Mouse (Mus musculus) CD4-positive, CD25-positive, alpha-beta regulatory T cell, adult 4 months (primary cell): ENCODE results near the gene Cog6. TPM values are rescaled to one million over a fixed set of nuclear protein-coding genes. Genes with fewer than 3 reads are reported as not detected.
A peak's percentile ranks its signal among the peaks of the same experiment; 100 is the strongest.

ENCODE experiments used
- ATAC-seq: one replicate; pipeline ENCODE4 v1.8.0; 2017
- polyA plus RNA-seq, 2 experiments: library from polyadenylated mRNA; unstranded; fragments of 100-300 nt; shearing (Covaris generic); gene quantifications; one replicate each; pipeline ENCODE4 v1.2.1; 2017

Gene Cog6
- 10 to 100 TPM; 21.3 to 27.9 TPM for polyA plus RNA-seq

- ATAC-seq, result peak; percentile 93
These were observed at the start of gene Cog6 for GRCm38 (mm10) chr3:53016436-53017340. Cog6 (minus strand) TSS chr3:53017237.

DNA sequence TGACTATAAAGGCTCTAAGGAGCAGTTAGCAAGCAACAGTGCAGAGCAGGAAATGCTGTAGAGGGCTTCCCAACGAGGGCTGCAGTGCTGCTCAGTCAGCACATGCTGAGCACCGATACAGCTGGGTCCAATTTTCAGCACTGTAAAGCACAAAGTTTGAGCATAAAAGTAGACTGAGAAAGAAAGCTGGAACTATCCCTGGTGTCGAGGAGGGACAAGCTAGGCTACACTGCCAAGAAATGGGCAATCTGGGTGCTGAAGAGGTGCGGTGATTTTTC lies 49.0 kb upstream of the Cog6 start:
- no peak for ATAC-seq

DNA sequence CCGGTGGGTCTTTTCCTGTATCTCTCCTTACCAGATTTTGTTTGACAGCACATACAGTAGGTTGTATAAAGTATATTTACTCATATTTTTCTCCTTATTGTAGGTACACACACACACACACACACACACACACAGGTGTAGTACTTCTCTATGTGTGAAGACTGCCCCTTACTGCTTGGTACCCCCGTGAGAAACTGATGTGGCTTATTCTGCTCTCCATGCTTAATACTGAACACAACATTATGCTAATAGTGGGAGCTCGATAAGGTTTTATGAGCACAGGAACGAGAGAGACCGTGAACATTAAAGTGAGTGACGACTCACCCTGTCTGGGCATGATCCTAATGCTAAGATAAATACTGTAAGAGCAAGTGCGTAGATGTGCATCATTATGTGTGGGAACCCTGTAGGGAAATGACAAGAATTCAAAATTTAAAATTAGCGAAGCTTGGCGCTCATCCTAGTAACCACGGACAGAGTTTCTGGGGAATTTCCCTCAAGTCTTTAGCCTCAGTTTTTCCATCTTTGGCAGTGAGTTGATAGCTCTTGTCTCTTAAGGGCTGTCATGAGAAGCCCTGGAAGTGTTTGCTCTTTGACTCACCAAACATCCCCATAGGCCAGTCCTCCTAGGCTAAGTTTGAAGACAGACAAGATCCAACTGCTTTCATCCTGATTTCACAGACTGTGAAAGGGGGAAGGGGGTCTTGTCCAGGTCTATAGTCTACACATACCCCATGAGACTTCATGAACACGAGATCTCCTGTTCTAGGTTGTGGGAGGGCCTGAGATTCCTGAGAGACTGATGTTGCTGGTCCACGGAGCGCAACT lies 48.4 kb upstream of the Cog6 start:
- no peak for ATAC-seq

DNA sequence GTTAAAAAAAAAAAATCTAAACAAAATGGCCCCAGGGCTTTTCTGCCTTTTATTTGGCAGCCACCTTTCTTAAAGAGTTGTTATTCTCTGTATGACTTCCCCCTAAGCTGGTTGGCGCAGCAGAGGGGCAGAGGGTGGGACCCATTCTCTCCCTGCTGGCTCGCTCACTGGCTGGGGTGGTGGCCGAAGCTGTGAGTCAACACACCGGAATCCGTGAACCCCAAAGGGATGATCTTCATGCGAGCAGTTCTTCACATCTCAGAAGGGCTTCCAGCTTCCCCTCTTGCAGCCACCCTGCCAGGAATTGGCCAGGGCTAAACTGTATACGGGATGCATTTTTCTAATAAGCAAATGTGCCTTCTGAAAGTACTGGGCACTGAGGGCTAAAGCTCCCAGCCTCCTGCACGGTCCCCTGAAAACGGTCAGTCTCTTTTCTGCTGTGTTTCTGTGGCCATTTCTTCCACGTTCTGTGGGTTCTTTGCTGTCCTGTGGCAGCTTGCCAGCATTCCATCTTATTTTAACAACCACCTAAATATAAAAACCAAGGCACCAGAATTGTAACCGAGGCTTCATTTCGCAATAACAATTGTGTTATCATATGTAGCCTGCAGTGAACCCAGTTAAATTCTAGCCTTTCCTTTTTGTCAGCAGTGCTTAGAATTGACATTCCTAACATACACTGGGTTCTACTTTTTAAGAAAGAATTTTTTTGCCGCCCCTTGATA lies 46.5 kb upstream of the Cog6 start:
- ATAC-seq, result no peak

GRCm38 (mm10) chr3:53059959-53060358 lies 42.9 kb upstream of the Cog6 start:
- no peak for ATAC-seq

- ATAC-seq, result no peak
These were observed 39.4 kb upstream of the Cog6 start for GRCm38 (mm10) chr3:53056430-53056829.

DNA sequence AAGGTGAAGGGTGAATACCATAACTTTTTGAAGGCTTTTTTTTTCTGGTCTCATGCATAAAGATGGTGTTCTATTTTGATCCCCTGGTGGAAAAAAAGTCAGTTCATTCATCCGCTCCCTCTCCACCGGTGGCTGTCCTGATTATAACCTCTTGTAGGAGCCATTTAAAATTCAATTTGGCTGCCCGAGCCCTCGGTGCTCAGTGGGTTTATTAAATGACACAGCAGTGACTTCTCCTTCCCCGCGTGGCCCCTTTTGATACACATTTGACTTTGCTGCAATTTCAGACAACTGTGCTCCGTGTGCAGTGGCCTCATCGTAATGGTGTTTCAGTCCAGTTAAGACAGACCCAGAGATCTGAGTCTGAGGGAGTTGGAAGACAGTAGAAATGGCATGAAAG lies 35.3 kb upstream of the Cog6 start:
- ATAC-seq, result no peak

- no peak for ATAC-seq
These were observed 29.3 kb upstream of the Cog6 start for GRCm38 (mm10) chr3:53046371-53046770.

DNA sequence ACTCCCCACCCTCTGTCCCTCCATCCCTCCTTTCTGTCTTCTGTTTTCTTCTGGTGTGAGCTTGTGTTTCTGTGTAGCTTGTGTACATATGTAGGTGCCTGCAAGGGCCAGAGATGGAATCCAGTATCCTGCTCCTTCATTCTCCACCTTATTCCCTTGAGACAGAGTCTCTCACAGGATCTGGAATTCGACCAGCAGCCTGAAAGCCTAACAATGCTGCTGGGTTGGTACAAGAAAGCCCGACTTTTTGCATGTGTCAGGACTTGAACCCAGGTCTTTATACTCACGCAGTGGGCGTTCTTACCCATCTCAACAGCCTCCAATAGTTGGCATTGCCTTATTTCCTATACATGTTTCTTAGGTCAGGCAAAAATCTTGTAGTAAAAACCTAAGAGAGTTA lies 28.7 kb upstream of the Cog6 start:
- no peak for ATAC-seq

GRCm38 (mm10) chr3:53044682-53045299 lies 27.8 kb upstream of the Cog6 start:
- ATAC-seq, result no peak

GRCm38 (mm10) chr3:53044238-53044637 lies 27.2 kb upstream of the Cog6 start:
- no peak for ATAC-seq

GRCm38 (mm10) chr3:53043206-53043780 lies 26.3 kb upstream of the Cog6 start:
- no peak for ATAC-seq

GRCm38 (mm10) chr3:53042240-53042567 lies 25.2 kb upstream of the Cog6 start:
- no peak for ATAC-seq

DNA sequence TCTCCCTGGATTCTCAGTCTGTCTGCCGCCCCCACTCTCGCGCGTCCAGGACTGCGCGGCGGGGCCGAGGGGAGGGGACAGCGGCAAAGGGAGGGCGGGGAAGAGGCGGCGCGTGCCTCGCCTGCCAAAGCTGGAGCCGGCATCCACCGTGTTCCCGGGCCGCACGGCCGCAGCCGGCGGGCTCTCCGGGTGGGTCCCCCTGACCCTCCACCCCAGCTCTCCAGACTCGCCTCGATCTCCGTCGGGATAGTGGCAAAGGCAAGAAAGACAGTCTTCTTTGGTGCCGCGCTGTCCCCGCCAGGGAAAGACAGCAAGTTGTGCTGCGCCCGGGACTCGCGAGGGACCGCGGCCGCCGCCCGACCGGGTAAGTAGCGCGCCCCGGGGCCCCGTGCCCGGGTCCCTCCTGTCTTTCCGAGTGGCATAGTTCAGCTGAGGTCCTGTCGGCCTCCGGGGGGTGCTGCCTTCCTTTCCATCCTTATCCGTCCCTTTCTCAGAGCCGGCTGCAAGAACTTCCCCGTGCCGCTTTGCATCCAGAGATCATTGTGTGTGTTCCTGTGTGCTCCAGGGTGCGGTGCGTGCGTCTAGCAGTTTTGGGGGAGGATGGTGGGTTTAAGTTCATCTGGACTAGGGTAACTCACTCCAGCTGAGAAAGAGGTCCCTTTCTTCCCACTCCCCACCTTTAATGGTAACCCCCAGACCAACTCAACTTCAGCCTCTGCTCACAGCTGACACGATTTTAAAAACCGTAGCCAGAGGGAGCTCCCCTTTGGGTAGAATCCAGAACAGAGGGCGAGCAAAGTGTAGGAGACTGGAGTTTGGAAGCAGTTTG lies 24.6 kb upstream of the Cog6 start, which contains the start of gene Lhfp:
TSS of gene Lhfp (plus strand) at position 118 of the 829 bp plus-strand sequence.
- peak; percentile 38 for ATAC-seq

GRCm38 (mm10) chr3:53040593-53041410 lies 23.8 kb upstream of the Cog6 start:
- no peak for ATAC-seq

- no peak for ATAC-seq
These were observed 22.7 kb upstream of the Cog6 start for GRCm38 (mm10) chr3:53039746-53040145.

GRCm38 (mm10) chr3:53038913-53039312 lies 21.9 kb upstream of the Cog6 start:
- no peak for ATAC-seq

DNA sequence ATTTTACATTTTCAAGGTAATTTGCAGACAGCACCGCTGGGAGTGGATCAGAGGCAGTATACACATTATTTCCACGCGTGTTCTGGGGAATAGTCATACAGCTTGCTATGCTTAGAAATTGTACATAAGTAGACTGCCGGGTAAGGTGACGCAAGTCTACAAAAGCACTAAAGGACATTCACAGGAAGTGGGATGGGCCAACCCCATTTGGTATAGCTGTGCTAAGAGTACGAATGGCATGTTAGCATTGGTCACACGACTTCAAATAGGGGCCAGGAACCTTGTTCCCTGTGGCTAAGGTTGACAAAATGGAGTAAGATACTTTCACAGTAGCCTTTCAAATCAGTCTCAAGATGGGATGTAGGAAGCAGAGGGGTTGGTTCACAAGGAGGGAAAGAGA lies 19.9 kb upstream of the Cog6 start:
- ATAC-seq, result peak; percentile 88

DNA sequence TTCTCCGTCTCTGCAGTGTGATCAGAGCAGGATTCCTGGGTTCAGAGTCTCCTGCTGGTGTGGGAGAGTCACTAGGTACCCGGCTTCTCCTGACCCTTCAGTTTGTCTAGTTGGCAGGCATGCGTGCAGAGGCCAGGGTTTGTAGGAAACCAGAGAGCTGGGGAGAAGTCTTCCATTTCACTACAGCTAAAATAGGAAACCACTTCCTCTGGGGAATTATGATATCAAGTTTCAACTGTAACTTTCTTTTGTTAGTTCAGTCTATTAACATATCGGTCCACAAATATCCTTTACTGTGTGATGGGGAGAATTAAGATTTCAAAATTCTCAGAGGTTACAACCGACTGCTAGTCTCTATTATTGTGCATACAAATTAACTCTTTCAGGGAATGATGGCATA lies 19.0 kb upstream of the Cog6 start:
- ATAC-seq, result no peak

GRCm38 (mm10) chr3:53033448-53033847 lies 16.4 kb upstream of the Cog6 start:
- ATAC-seq, result no peak

DNA sequence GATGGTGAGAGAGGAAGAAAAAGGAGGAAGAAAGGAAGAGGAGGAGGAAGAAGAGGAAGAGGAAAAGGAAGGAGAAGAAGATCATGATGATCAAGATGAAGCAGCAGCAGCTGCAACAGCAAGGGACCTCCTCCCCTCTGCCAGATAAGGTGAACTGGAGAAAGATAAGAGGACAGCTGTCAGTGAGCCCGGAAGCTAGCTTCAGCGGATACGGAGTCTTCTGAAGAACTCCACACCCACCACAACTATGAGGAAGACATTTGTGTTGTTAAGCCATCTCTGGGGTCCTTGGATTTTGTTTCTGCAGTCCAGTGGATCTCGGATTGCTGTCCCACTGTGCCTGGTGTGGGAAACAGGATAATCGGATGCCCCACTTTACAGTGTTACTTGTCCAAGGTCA lies 15.4 kb upstream of the Cog6 start:
- peak; percentile 56 for ATAC-seq
